Mouse (Mus musculus): ENCODE data around the gene Hspa1l. TPM values are rescaled to one million over a fixed set of nuclear protein-coding genes. Genes with fewer than 3 reads are reported as not detected.

Gene Hspa1l
- total and polyA plus RNA-seq, 3 experiments, result 0.15 to 1.6 TPM; not detected in 1

GRCm38 (mm10) chr17:34932287-34932686 lies 40.2 kb upstream of the Hspa1l start:
- no peaks in the 10 kb centered on the region for H3K27me3 ChIP-seq (ENCODE audit: control insufficient read depth in 1 of 2, insufficient read depth in 2 of 2, low read length in 2 of 2)
- peak overlapping the region in 1 of 2 experiments; percentile 70; a peak in 2 of 4 replicates for H3K4me3 ChIP-seq (ENCODE audit: control insufficient read depth in 1 of 2, insufficient read depth in 1 of 2, low read depth in 2 of 2, low read length in 2 of 2)
- H3K36me3 ChIP-seq (ENCODE audit: control insufficient read depth in 1 of 2, insufficient read depth in 2 of 2, low read length in 2 of 2), result peaks cover 0 to 6% of the 10 kb centered on the region in 2 experiments; a peak in 2 of 4 replicates
- no peak for DNase-seq (ENCODE audit: low read depth, low spot score)
- H3K4me1 ChIP-seq (ENCODE audit: control insufficient read depth in 1 of 2, insufficient read depth in 2 of 2, low read length in 2 of 2), result peaks cover 3 to 10% of the 10 kb centered on the region in 2 experiments; a peak in 3 of 4 replicates
- H3K9me3 ChIP-seq (replicated peaks; ENCODE audit: insufficient read depth, low read length), result no peaks in the 10 kb centered on the region
- H3K79me2 ChIP-seq (ENCODE audit: control insufficient read depth, insufficient read depth, low read length, poor library complexity), result peaks cover 5% of the 10 kb centered on the region; the same call in 1 of the 2 replicates
- H3K27ac ChIP-seq (ENCODE audit: control insufficient read depth, low read depth, low read length), result no peak overlapping the region
- peak overlapping the region; percentile 68 for H3K9ac ChIP-seq (ENCODE audit: control insufficient read depth, low read depth, low read length, poor library complexity, severe bottlenecking)
- no peak for TF ChIP-seq ETS1 (IDR thresholded peaks at IDR 0.05; ENCODE audit: low read depth, low read length)
- no peak for TF ChIP-seq USF1 (IDR thresholded peaks at IDR 0.05; ENCODE audit: low read depth, low read length)
- no peak for TF ChIP-seq POLR2AphosphoS2 (IDR thresholded peaks at IDR 0.05; ENCODE audit: low read length)
- TF ChIP-seq CTCF (IDR thresholded peaks at IDR 0.05 in 2 of 3, conservative IDR thresholded peaks at IDR 0.05 in 1 of 3; ENCODE audit: control insufficient read depth in 1 of 3, insufficient read depth in 1 of 3, low read depth in 2 of 3, low read length in 3 of 3, poor library complexity in 1 of 3, severe bottlenecking in 1 of 3), result no peak
- TF ChIP-seq KAT2A (conservative IDR thresholded peaks at IDR 0.05; ENCODE audit: low read depth, low read length), result no peak
- TF ChIP-seq MXI1 (IDR thresholded peaks at IDR 0.05; ENCODE audit: low read depth, low read length), result 0 out of 2 replicates have a peak, but pooled peaks have one; percentile 33
- TF ChIP-seq JUND (IDR thresholded peaks at IDR 0.05; ENCODE audit: low read depth, low read length), result no peak
- TF ChIP-seq SMC3 (IDR thresholded peaks at IDR 0.05; ENCODE audit: low read depth, low read length), result no peak
- TF ChIP-seq CHD2 (IDR thresholded peaks at IDR 0.05; ENCODE audit: low read length), result no peak
- 0 out of 2 replicates have a peak, but pooled peaks have one; percentile 10 for TF ChIP-seq MAX (IDR thresholded peaks at IDR 0.05; ENCODE audit: low read length)
- no peak for TF ChIP-seq EP300 (IDR thresholded peaks at IDR 0.05; ENCODE audit: low read depth in 1 of 2, low read length in 2 of 2)

- no peak for TF ChIP-seq GABPA (IDR thresholded peaks at IDR 0.05; ENCODE audit: low read depth, low read length)
- no peak overlapping the region for H3K27ac ChIP-seq (ENCODE audit: control insufficient read depth, low read depth, low read length)
- H3K9me3 ChIP-seq (replicated peaks; ENCODE audit: insufficient read depth, low read length), result no peaks in the 10 kb centered on the region
- no peak for DNase-seq (ENCODE audit: low read depth, low spot score)
- H3K27me3 ChIP-seq (ENCODE audit: control insufficient read depth in 1 of 2, insufficient read depth in 2 of 2, low read length in 2 of 2), result no peaks in the 10 kb centered on the region
- peaks cover 5% of the 10 kb centered on the region; the same call in 1 of the 2 replicates for H3K79me2 ChIP-seq (ENCODE audit: control insufficient read depth, insufficient read depth, low read length, poor library complexity)
- peaks cover 0 to 6% of the 10 kb centered on the region in 2 experiments; a peak in 2 of 4 replicates for H3K36me3 ChIP-seq (ENCODE audit: control insufficient read depth in 1 of 2, insufficient read depth in 2 of 2, low read length in 2 of 2)
- H3K4me3 ChIP-seq (ENCODE audit: control insufficient read depth in 1 of 2, insufficient read depth in 1 of 2, low read depth in 2 of 2, low read length in 2 of 2), result no peak overlapping the region
- no peak overlapping the region for H3K9ac ChIP-seq (ENCODE audit: control insufficient read depth, low read depth, low read length, poor library complexity, severe bottlenecking)
- peaks cover 3 to 10% of the 10 kb centered on the region in 2 experiments; a peak in 3 of 4 replicates for H3K4me1 ChIP-seq (ENCODE audit: control insufficient read depth in 1 of 2, insufficient read depth in 2 of 2, low read length in 2 of 2)
These were observed 38.5 kb upstream of the Hspa1l start for GRCm38 (mm10) chr17:34934031-34934430.

GRCm38 (mm10) chr17:34934830-34935229 lies 37.7 kb upstream of the Hspa1l start:
- H3K4me1 ChIP-seq (ENCODE audit: control insufficient read depth in 1 of 2, insufficient read depth in 2 of 2, low read length in 2 of 2), result peaks cover 3 to 10% of the 10 kb centered on the region in 2 experiments; a peak in 3 of 4 replicates
- no peak for DNase-seq (ENCODE audit: low read depth, low spot score)
- no peak overlapping the region for H3K9ac ChIP-seq (ENCODE audit: control insufficient read depth, low read depth, low read length, poor library complexity, severe bottlenecking)
- H3K9me3 ChIP-seq (replicated peaks; ENCODE audit: insufficient read depth, low read length), result no peaks in the 10 kb centered on the region
- no peak overlapping the region for H3K27ac ChIP-seq (ENCODE audit: control insufficient read depth, low read depth, low read length)
- peaks cover 0 to 6% of the 10 kb centered on the region in 2 experiments; a peak in 2 of 4 replicates for H3K36me3 ChIP-seq (ENCODE audit: control insufficient read depth in 1 of 2, insufficient read depth in 2 of 2, low read length in 2 of 2)
- no peaks in the 10 kb centered on the region for H3K27me3 ChIP-seq (ENCODE audit: control insufficient read depth in 1 of 2, insufficient read depth in 2 of 2, low read length in 2 of 2)
- TF ChIP-seq KAT2A (conservative IDR thresholded peaks at IDR 0.05; ENCODE audit: low read depth, low read length) (no peak), GATA1 (IDR thresholded peaks at IDR 0.05; ENCODE audit: low read depth, low read length) (no peak), E2F4 (IDR thresholded peaks at IDR 0.05; ENCODE audit: borderline replicate concordance, low read depth, low read length) (no peak), CTCF (IDR thresholded peaks at IDR 0.05 in 2 of 3, conservative IDR thresholded peaks at IDR 0.05 in 1 of 3; ENCODE audit: control insufficient read depth in 1 of 3, insufficient read depth in 1 of 3, low read depth in 2 of 3, low read length in 3 of 3, poor library complexity in 1 of 3, severe bottlenecking in 1 of 3) (no peak), ZC3H11A (IDR thresholded peaks at IDR 0.05; ENCODE audit: low read depth, low read length) (no peak), NELFE (IDR thresholded peaks at IDR 0.05; ENCODE audit: low read depth, low read length) (no peak), MAFK (IDR thresholded peaks at IDR 0.05; ENCODE audit: borderline replicate concordance, low read depth, low read length) (no peak), USF2 (IDR thresholded peaks at IDR 0.05; ENCODE audit: borderline replicate concordance in 1 of 2, insufficient read depth in 1 of 2, low read depth in 1 of 2, low read length in 2 of 2) (no peak), JUND (IDR thresholded peaks at IDR 0.05; ENCODE audit: low read depth, low read length) (no peak)
- H3K4me3 ChIP-seq (ENCODE audit: control insufficient read depth in 1 of 2, insufficient read depth in 1 of 2, low read depth in 2 of 2, low read length in 2 of 2), result no peak overlapping the region
- H3K79me2 ChIP-seq (ENCODE audit: control insufficient read depth, insufficient read depth, low read length, poor library complexity), result peaks cover 5% of the 10 kb centered on the region; the same call in 1 of the 2 replicates

Measured in MEL (cell line).